Mouse (Mus musculus) liver, postnatal 0 days (tissue): ENCODE measurements around the gene Galnt14.

Source experiments
- CTCF ChIP-seq: sonication (generic); IDR thresholded peaks from 2 replicates; pipeline ENCODE4 v1.5.1; 2016; ENCODE audit warnings: antibody characterized with exemption, low read depth
- EP300 ChIP-seq: IDR thresholded peaks from 2 replicates; pipeline ENCODE4 v1.6.1; 2016; ENCODE audit warnings: antibody characterized with exemption, low read depth, mild to moderate bottlenecking

DNA sequence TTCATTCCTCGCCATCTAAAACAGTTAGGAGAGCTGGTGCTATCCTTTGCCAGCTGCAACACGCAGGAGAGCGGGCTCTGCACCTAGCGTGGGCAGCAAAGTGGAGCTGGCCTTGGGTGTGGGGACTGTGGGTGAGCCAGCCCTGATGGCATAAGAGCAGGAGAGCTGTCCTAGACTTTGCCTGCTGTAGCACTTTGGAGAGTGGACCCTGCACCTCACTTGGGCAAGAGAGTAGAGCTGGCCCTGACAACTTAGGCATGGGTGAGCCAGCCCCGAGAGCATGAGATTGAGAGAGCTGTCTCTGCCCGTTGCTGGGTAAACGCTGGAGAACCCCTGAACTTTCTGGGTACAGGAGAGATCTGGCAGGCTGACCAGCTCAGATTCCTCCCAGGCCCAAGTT, 68.6 kb downstream of the Galnt14 start:
- TF ChIP-seq CTCF (no peak), EP300 (no peak)
